Mouse (Mus musculus) intestine, embryonic 14.5 days (tissue): ENCODE data around the gene Dohh. TPM values are rescaled to one million over a fixed set of nuclear protein-coding genes. Genes with fewer than 3 reads are reported as not detected.
A peak's percentile ranks its signal among the peaks of the same experiment; 100 is the strongest.

Source experiments
- ATAC-seq: fragments of 200-750 bp; cut with Nextera tagmentation; replicated peaks from 2 replicates; pipeline ENCODE4 v1.8.0; 2017; ENCODE audit warnings: low read depth, moderate number of reproducible peaks, moderate TSS enrichment, moderate library complexity; ENCODE audit not compliant: low FRiP score, low TSS enrichment
- DNase-seq: peaks from one replicate; pipeline ENCODE4 v3.0.0-alpha.2; 2018; ENCODE audit warnings: low spot score
- H3K27ac ChIP-seq: fragments of 300-500 bp; sonication (generic); 2 replicates; pipeline ENCODE4 v1.5.1; 2014; ENCODE audit warnings: low read depth, mild to moderate bottlenecking, control low read depth
- H3K27me3 ChIP-seq: fragments of 300-500 bp; sonication (generic); replicated peaks from 2 replicates; pipeline ENCODE4 v1.6.1; 2014; ENCODE audit warnings: low read length, control low read depth; ENCODE audit not compliant: control insufficient read depth, insufficient read depth
- H3K36me3 ChIP-seq: fragments of 300-500 bp; sonication (generic); 2 replicates; pipeline ENCODE4 v1.6.1; 2014; ENCODE audit warnings: low read length, control low read depth; ENCODE audit not compliant: control insufficient read depth, insufficient read depth
- H3K4me1 ChIP-seq: fragments of 300-500 bp; sonication (generic); replicated peaks from 2 replicates; pipeline ENCODE4 v1.6.1; 2014; ENCODE audit warnings: low read length, control low read depth, mixed read lengths; ENCODE audit not compliant: control insufficient read depth, insufficient read depth
- H3K4me2 ChIP-seq: fragments of 300-500 bp; sonication (generic); 2 replicates; pipeline ENCODE4 v1.6.1; 2014; ENCODE audit warnings: low read length
- H3K4me3 ChIP-seq: fragments of 300-500 bp; sonication (generic); 2 replicates; pipeline ENCODE4 v1.5.1; 2014; ENCODE audit warnings: low read depth, low read length, control low read depth, mixed read lengths
- H3K9ac ChIP-seq: fragments of 300-500 bp; sonication (generic); 2 replicates; pipeline ENCODE4 v1.6.1; 2014; ENCODE audit warnings: mild to moderate bottlenecking, low read length
- H3K9me3 ChIP-seq: fragments of 300-500 bp; sonication (generic); 2 replicates; pipeline ENCODE4 v1.6.1; 2016; ENCODE audit warnings: low read length, control low read depth; ENCODE audit not compliant: control insufficient read depth
- WGBS: fragments of 180-500 bp; shearing (Covaris S2); extraction: QIAGEN DNeasy Blood & Tissue Kit; methylation state at CpG from one replicate; pipeline ENCODE4 v1.1.7; 2014; 5-methylcytosine and 5-hydroxymethylcytosine counted together
- polyA plus RNA-seq: library from polyadenylated mRNA; unstranded; fragments of >200 nt; fragmentation: Nextera tagmentation; extraction: Ambion mirVana; gene quantifications from 2 replicates; pipeline ENCODE4 v1.2.1, GENCODE M21; 2014

The Dohh gene
- polyA plus RNA-seq, 1 experiment from 2014 or later: 70.7 TPM

- ATAC-seq (no peak), DNase-seq (no peak)
- H3K4me3 ChIP-seq: no peak overlapping the region
- H3K4me2 ChIP-seq: peak overlapping the region; percentile 97
- no peak overlapping the region for H3K9ac ChIP-seq
- H3K27me3 ChIP-seq: no peaks in the 10 kb centered on the region
- H3K9me3 ChIP-seq: no peaks in the 10 kb centered on the region
- 58% methylated on average over 12 of the region's 12 CpGs for WGBS
- peaks cover 18% of the 10 kb centered on the region for H3K4me1 ChIP-seq
- H3K27ac ChIP-seq: no peak overlapping the region
- no peaks in the 10 kb centered on the region for H3K36me3 ChIP-seq
Observed at GRCm38 (mm10) chr10:81356352-81356990, 27.8 kb upstream of the Dohh start.

GRCm38 (mm10) chr10:81356991-81357844 lies 27.0 kb upstream of the Dohh start, which contains the start of gene Mfsd12:
Gene Mfsd12 (plus strand): TSS chr10:81357491.
- Histone ChIP-seq H3K4me2 (peak within 1 kb of the TSS; percentile 97), H3K36me3 (peaks cover 6% of the 10 kb centered on the region; the same call in 1 of the 2 replicates), H3K9ac (peak within 1 kb of the TSS; percentile 73), H3K27ac (no peak within 1 kb of the TSS), H3K9me3 (no peaks in the 10 kb centered on the region), H3K4me1 (peaks cover 18% of the 10 kb centered on the region), H3K27me3 (no peaks in the 10 kb centered on the region), H3K4me3 (peak within 1 kb of the TSS; percentile 71)
- peak; percentile 82 for ATAC-seq
- no peak for DNase-seq
- WGBS: 2% methylated on average over 78 of the region's 79 CpGs

DNA sequence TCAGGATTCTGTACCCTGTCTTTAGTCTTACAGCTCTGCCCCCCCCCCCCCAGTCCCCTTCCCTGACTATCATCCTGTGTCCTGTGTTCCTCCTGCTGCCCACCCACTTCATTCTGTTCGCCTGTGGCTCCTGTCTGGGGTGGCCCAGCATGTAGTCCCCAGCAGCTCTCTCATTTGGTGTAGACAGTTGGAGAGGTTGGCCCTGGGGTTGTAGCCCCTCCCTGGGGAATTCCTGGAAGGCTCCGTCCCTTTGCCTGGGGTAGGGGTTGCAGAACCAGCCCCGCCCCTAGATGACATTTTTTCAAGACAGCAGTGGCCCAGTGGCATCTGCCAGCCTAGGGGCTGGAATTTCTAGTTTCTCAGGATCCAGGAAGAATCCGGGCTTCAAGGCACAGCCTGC lies 26.0 kb upstream of the Dohh start:
- peak overlapping the region; percentile 71 for H3K4me3 ChIP-seq
- H3K4me2 ChIP-seq: peak overlapping the region; percentile 97
- H3K4me1 ChIP-seq: peaks cover 18% of the 10 kb centered on the region
- H3K9me3 ChIP-seq: no peaks in the 10 kb centered on the region
- WGBS: 38% methylated on average over 4 of the region's 4 CpGs
- peaks cover 8% of the 10 kb centered on the region for H3K27me3 ChIP-seq
- no peak overlapping the region for H3K27ac ChIP-seq
- H3K9ac ChIP-seq: peak overlapping the region; percentile 73
- DNase-seq (no peak), ATAC-seq (no peak)
- H3K36me3 ChIP-seq: peaks cover 9% of the 10 kb centered on the region; the same call in 1 of the 2 replicates

- Histone ChIP-seq H3K4me3 (no peak overlapping the region), H3K4me1 (peaks cover 21% of the 10 kb centered on the region), H3K9ac (no peak overlapping the region), H3K27me3 (peaks cover 14% of the 10 kb centered on the region), H3K4me2 (peak overlapping the region; percentile 97), H3K36me3 (peaks cover 9% of the 10 kb centered on the region; the same call in 1 of the 2 replicates), H3K27ac (no peak overlapping the region), H3K9me3 (no peaks in the 10 kb centered on the region)
- DNase-seq: no peak
- 56% methylated on average over 1 of the region's 1 CpGs for WGBS
- no peak for ATAC-seq
Observed at GRCm38 (mm10) chr10:81358841-81359240, 25.4 kb upstream of the Dohh start.

- WGBS: 60% methylated on average over 8 of the region's 8 CpGs
- Histone ChIP-seq H3K9ac (no peak overlapping the region), H3K4me1 (peaks cover 37% of the 10 kb centered on the region), H3K4me2 (no peak overlapping the region), H3K27me3 (peaks cover 29% of the 10 kb centered on the region), H3K27ac (no peak overlapping the region), H3K36me3 (peaks cover 9% of the 10 kb centered on the region; the same call in 1 of the 2 replicates), H3K9me3 (no peaks in the 10 kb centered on the region), H3K4me3 (no peak overlapping the region)
- DNase-seq: no peak
- no peak for ATAC-seq
Observed at GRCm38 (mm10) chr10:81360721-81361120, 23.5 kb upstream of the Dohh start.

- Histone ChIP-seq H3K4me3 (no peak overlapping the region), H3K36me3 (peaks cover 19% of the 10 kb centered on the region), H3K4me2 (no peak overlapping the region), H3K9me3 (no peaks in the 10 kb centered on the region), H3K27me3 (peaks cover 29% of the 10 kb centered on the region), H3K4me1 (peaks cover 31% of the 10 kb centered on the region), H3K9ac (no peak overlapping the region), H3K27ac (no peak overlapping the region)
- WGBS: 71% methylated on average over 12 of the region's 12 CpGs
- ATAC-seq: no peak
- no peak for DNase-seq
Observed at GRCm38 (mm10) chr10:81362336-81362949, 21.8 kb upstream of the Dohh start.

DNA sequence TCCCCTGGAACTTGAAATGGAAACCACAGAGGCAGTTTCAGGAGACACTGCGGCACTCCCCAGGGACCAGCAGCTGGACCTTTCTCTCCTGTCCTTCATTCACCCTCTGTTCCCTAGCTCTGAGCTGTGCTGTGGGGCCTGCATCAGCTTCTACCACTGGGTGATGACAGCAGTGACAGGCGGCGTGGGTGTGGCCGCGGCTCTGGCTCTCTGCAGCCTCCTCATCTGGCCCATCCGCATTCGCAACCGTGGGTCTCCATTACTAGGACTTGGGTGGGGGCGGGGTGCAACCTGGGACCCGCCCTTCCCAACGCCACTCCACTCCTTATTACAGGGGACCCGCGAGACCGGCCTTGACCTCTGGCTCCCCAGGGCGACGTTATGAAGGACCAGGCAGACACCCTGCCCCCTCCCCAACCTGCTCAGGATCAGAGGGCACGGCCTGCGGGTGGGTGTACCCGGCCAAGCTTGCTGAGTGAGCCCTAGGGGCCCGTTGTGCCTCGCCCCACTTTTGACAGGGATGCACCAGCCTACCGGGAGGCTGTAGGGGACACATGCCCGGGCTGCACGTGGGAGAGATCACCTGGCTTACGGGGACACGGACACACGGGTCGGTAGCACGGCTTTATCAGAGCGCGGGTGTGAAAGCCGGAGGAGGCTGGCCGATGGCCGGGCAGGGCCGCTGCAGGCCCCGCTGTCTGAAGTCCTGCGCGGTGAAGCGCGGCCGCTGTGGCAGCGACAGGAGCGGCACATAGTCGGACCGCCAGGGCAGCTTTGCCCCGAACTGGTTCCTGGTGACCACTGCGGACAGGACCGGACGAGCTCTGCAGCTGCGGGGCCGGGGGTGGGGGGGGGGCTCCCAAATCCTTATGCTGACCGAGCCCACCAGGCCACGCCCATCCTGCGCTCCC lies 20.5 kb upstream of the Dohh start:
- 14% methylated on average over 53 of the region's 54 CpGs for WGBS
- Histone ChIP-seq H3K4me2 (peak overlapping the region; percentile 56), H3K9me3 (no peaks in the 10 kb centered on the region), H3K9ac (0 out of 2 replicates have a peak overlapping the region, but pooled peaks have one; percentile 5), H3K4me3 (peak overlapping the region; percentile 32), H3K27me3 (peaks cover 29% of the 10 kb centered on the region), H3K36me3 (peaks cover 31% of the 10 kb centered on the region), H3K27ac (no peak overlapping the region), H3K4me1 (peaks cover 21% of the 10 kb centered on the region)
- DNase-seq (no peak), ATAC-seq (no peak; the same call in 1 of the 2 replicates)
